Mouse (Mus musculus) neural tube, embryonic 10.5 days (tissue): ENCODE data around the gene Cldn3.

Experiments used
- DNase-seq: peaks from one replicate; pipeline ENCODE4 v3.0.0-alpha.2; 2017; ENCODE audit warnings: low spot score; ENCODE audit errors: extremely low spot score

Gene Cldn3

GRCm38 (mm10) chr5:135001309-135001708 lies 15.3 kb downstream of the Cldn3 start:
- peak; percentile 65 for DNase-seq

GRCm38 (mm10) chr5:135002151-135002550 lies 16.1 kb downstream of the Cldn3 start:
- no peak for DNase-seq

GRCm38 (mm10) chr5:135007802-135008571 lies 22.0 kb downstream of the Cldn3 start:
- no peak for DNase-seq

- peak; percentile 97 for DNase-seq
Measured at GRCm38 (mm10) chr5:135008671-135009589, 22.9 kb downstream of the Cldn3 start, which contains the start of gene Abhd11. Gene Abhd11, plus strand, starts transcription at chr5:135009152.

GRCm38 (mm10) chr5:135009590-135010319 lies 23.7 kb downstream of the Cldn3 start:
- DNase-seq, result peak; percentile 90

GRCm38 (mm10) chr5:135010320-135010709 lies 24.3 kb downstream of the Cldn3 start:
- DNase-seq, result no peak

GRCm38 (mm10) chr5:135010841-135011743 lies 25.1 kb downstream of the Cldn3 start:
- no peak for DNase-seq

- DNase-seq, result peak; percentile 41
Measured at GRCm38 (mm10) chr5:135011809-135012613, 26.0 kb downstream of the Cldn3 start.

GRCm38 (mm10) chr5:135012671-135013441 lies 26.8 kb downstream of the Cldn3 start:
- DNase-seq, result peak; percentile 83

GRCm38 (mm10) chr5:135015497-135015896 lies 29.5 kb downstream of the Cldn3 start:
- DNase-seq, result peak; percentile 81

GRCm38 (mm10) chr5:135016224-135016759 lies 30.3 kb downstream of the Cldn3 start:
- DNase-seq, result no peak

- no peak for DNase-seq
Measured at GRCm38 (mm10) chr5:135021814-135022213, 35.8 kb downstream of the Cldn3 start.

GRCm38 (mm10) chr5:135023344-135024173 lies 37.5 kb downstream of the Cldn3 start, which contains the start of gene Stx1a:
Gene Stx1a, plus strand, starts transcription at chr5:135023482.
- DNase-seq, result peak; percentile 88

- DNase-seq, result no peak
Measured at GRCm38 (mm10) chr5:135024665-135025224, 38.7 kb downstream of the Cldn3 start.

GRCm38 (mm10) chr5:135025899-135026298 lies 39.9 kb downstream of the Cldn3 start:
- DNase-seq, result no peak

GRCm38 (mm10) chr5:135029007-135029854 lies 43.2 kb downstream of the Cldn3 start:
- DNase-seq, result no peak
